Mouse (Mus musculus) E14TG2a.4 (cell line): ENCODE data around the gene Dchs2.
A peak's percentile ranks its signal among the peaks of the same experiment; 100 is the strongest.

ENCODE experiments used
- CTCF ChIP-seq: conservative IDR thresholded peaks from 2 replicates; pipeline ENCODE4 v1.5.1; 2014; ENCODE audit warnings: low read length
- POU5F1 ChIP-seq: IDR thresholded peaks from 2 replicates; pipeline ENCODE4 v1.6.1; 2014; ENCODE audit warnings: low read length, borderline replicate concordance

DNA sequence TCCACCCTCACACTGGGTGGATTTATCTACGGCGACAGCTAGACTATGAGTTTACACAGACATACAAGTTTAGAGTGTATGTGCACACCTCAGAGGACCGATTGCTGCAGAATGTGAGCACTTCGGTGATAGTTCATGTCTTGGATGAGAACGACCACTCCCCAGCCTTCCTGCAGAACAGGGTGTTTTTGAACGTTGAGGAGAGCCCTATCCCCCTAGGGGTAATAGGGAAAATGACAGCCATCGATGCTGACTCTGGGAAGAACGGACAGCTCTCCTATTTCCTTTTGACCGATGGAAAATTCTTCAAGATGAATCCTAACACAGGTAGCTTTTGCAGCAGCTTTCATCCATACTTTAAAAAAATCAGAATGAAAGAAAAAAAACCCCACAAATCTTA, 143.2 kb downstream of the Dchs2 start:
- TF ChIP-seq CTCF = peak; percentile 38
- TF ChIP-seq POU5F1 = no peak
